Mouse (Mus musculus) mouse trophoblast stem cell (cell line): Measurements from ENCODE around the gene Olfr1228.

Experiments used
- in situ Hi-C, 2 experiments: fragments of 300-500 bp; cut with MseI, MboI; formaldehyde crosslinking; loops; 2 replicates in 1 of 2; 3 replicates in 1 of 2; pipeline ENCODE4 v1.15.1; 2025

Gene Olfr1228

DNA sequence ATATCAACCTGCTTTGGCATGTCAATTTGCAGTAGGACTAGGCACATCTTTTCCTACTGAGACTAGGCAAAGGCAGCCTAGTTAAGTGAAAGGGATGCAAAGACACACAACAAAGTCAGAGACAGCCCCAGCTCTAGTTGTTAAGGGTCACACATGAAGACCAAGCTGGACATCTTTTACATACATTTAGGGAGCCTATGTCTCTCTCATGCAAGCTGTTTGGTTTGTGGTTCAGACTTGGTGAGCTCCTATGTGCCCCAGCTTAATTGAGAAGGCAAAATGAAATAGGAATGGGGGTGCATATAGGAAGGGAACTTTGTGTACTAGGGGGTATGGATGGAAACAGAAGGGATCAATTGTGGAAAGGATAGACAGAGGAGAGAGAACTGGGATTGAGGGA is at the start of gene Olfr1228:
Olfr1228 (minus strand) TSS at position 101 of the 400 bp plus-strand sequence.
- in situ Hi-C loops = no loop called here

DNA sequence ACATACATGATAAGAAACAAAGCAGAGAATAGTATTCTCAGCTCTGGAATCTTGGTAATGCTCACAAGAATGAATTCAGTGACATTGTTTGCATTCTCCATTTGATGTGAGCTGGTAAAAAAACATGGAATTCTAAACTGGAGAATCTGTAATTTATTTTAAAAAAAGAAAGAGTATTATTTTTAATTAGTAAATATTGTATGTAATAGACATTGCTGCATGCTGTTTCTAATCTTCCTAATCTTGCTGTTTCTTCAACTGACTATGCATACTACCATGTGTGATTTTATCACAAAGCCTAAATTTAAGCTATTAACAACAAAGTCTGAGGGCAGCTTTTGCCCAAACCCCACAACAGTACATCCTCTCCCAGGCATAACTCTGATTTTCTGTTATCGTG is 43.3 kb upstream of the Olfr1228 start, which contains the start of gene Olfr1230:
Olfr1230 (minus strand) TSS at position 101 of the 400 bp plus-strand sequence.
- in situ Hi-C loops = no loop called here

DNA sequence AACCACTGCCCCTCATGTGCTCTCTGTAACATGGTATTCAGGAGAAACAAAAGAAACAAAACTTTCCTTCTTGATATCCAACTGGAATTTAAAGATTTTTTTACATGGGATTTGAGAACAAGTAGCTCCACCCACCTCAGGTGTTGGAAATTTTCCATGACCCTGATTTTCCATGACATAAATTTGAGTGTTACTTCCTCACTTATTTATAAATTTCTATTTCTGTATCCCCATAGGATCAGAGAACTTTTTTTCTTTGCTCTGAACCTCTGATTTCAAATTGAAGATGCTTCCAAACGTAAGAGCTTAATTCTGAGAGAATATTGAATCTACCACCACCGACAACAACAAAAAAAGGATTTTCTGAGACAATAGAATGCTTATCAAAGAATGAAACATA is 34.1 kb upstream of the Olfr1228 start, which contains the start of gene Olfr1229:
Olfr1229 (minus strand) TSS at position 101 of the 400 bp plus-strand sequence.
- in situ Hi-C loops = no loop called here

DNA sequence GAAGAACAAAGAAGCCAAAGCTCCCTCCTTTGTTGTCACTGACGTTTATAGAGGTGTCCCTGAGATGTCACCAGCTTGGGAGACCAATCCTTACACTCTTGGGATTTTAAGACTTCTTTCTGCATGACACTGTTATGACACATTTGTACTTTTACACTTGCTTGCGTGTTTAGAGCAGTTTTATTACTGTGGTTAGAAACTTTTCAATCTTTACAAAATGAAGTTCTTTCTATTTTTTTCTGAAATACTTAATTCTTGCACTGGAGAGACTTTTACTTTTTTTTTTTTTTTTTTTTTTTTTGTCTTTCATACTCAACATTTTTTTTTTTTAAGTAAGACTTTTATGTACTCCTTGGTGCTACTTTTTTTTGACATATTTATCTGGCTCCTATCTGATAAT is 53.9 kb downstream of the Olfr1228 start, which contains the start of gene Olfr1226:
Olfr1226 (minus strand) TSS at position 101 of the 400 bp plus-strand sequence.
- in situ Hi-C loops = no loop called here
